Mouse (Mus musculus): Measurements from ENCODE around the gene Ccpg1os.

Ccpg1os gene

DNA sequence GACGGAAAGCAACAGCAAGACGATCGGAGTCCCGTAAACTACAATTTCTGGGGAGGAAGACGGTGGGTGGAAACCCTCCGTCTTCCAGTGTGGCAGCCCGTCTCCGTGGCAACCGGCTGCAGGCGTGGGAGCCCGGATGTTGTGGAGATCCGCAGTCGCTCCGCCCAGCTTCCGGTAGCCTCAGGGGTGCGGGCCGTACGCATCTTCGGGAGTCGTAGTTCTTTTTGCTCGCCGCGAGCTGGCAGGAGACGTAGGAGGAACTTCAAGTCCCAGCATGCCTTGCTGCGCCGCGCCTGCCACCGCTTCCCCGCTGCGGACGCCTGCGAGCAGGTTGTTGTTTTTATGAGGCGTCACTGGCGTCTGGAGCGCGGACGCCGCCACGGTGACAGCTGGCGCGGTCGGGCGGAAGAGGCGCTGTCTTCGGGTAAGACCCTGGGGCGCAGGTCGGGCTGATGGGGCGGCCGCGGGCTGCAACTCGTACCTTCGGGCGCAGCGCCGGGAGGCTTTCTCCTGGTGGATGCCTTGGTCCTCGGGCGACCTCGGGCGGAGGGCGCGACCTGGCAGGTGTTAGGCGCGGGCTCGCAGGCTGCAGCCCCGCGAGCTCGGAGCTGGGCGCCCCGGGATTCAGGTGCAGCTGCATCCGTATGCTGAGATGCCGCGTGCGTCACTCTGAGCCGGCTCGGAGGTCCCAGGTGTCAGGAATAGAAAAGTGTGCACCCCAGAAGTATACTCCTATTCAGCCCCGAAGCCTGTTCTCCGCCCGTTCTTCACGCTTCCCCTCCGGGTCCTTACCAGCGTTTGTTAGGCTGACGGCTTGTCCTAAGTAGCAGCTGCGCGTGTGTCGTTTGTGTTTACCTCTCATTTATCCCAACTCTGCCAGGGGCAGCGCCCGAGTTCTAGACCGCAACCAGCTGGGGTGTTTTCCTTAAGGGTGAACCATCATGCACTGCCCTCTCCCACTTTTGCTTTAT, at the start of gene Ccpg1os, which contains the start of gene Ccpg1:
TSS of gene Ccpg1os (minus strand) at position 133 of the 971 bp plus-strand sequence.
TSS of gene Ccpg1 (plus strand) at position 180 of the 971 bp plus-strand sequence.
- peak; percentile 99 for DNase-seq

DNA sequence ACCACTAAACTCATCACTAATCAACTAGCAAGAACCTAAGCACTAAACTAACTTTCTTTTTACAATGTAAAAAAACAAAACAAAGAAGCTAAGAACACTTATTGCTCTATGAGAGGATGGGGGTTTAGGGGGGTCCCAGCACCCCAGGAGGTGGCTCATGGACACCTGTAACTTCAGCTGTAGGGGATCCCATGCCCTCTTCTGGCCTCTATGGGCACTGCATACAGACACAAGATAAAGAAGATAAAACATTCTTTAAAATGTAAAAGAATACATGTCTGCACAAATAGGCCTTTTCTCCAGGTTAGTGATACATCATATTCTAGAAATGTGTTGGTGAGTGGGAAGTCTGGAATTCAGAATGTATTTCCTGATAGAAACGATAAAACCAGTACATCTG, 48.2 kb upstream of the Ccpg1os start:
- no peak for DNase-seq

DNA sequence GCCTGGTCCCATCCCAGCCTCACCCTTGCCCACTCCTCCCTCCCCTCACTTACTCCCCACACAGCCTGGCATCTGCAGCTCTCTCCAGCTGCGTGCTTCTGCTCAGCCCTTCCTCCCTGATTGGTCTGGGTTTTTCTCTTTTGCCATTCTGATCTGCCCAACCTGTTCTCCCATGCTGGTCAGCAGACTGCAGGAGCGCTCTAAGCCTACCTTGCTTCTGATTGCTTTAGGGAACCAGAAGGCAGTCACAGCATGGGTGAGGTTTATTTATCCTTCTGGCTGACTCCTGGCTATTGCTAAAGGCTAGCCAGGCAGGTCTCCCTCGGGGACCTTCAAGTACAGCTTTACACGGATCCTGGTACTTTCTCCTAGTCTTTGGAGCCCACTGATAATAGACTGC, 46.2 kb upstream of the Ccpg1os start:
- no peak for DNase-seq

DNA sequence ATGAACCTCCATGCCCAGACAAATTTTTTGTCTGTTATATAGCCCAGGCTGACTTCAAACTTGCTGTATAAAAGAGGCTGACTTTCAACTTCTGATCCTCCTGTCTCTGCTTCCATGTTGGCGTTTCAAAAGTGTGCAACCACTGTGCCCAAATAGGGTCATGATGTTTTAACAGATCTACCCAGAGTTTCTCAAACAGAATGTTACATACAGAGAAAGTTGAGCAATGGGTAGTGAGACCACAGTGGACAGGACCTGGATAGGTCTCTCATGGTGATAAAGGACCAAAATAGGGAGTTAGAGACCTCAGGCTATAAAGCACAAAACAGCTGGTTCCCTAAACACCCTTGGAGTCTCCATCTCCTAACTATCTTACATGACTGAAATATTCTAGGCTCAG, 45.3 kb upstream of the Ccpg1os start:
- DNase-seq: no peak

DNA sequence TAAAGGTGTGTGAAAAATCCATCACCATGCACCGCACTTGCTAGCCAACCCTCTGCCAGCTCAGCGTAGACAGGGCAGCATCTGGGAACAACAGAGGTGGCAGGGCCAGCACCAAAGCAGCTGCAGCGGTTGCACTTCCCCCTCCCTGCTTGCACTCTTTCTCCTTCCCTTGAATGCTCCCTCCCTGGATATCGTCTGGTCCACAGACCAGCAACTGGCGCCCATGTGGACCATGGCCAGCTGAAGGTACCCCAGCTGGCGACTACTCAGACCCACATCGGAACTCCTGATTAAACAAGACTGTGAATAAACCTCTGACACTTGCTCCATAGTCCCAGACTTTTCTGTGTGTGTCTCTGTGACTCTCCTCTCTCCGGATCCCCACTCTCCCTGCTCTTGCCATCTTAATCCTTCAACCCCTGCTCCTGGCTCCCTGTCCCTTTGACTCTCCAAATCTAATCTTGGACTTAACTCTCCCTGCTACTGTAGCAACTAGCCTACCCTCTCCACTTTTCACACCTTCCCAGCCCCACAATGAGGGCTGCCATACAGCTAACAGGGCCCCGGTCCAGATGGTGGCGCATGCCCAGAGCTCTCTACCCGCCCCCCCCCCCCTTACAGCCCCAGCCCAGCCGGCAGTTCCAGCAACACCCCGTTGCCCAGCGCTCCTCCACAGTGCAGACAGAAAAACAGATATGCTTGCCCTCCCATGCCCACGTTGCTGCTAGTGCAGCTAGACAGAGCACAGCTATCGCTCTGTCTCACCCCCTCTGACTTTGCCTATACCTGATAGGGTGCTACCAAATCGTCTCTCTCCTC, 40.8 kb upstream of the Ccpg1os start:
- peak; percentile 27 for DNase-seq

DNA sequence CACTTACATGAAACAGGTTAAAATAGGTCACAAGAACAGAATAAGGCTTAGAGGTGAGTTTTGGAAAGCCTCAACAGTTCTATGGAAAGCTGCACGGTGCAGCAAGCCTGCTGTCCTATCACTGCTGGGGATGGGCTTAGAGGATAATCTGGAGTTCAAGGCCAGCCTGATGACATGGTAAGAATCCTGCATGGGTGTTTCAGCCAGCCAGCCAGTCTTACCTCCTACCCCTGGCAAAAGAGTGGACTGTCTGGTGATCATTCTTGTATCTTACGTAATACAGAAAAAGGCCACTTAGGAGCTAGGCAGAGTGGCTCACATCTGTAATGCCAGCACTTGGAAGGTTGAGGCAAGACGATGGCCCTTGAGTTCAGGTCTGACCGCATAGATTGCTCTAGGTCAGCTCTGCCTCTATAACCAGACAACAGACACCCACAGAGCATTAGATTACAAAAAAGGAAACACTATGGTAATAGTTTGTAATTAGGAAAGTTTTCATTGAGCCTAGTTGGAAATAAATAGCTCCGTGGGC, 35.5 kb upstream of the Ccpg1os start:
- no peak for DNase-seq

DNA sequence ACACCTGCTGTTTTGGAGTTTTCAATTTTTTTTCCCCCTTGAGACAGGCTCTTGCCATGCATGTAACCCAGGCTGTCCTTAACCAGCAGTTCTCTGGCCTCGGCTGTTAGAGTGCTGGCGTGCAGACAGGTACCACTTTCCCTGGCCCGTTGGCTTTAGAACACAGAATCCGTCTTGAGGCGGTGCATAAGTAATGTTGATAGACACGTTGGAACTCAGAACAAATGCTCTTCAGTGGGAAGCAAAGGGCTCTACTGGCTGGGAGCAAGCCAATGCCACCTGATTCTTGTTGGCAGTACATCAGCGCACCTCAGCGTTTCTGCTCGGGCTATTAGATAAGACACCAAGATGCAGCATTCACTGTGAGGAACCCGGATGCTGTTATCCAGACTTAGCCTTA, 34.7 kb upstream of the Ccpg1os start:
- DNase-seq: no peak

DNA sequence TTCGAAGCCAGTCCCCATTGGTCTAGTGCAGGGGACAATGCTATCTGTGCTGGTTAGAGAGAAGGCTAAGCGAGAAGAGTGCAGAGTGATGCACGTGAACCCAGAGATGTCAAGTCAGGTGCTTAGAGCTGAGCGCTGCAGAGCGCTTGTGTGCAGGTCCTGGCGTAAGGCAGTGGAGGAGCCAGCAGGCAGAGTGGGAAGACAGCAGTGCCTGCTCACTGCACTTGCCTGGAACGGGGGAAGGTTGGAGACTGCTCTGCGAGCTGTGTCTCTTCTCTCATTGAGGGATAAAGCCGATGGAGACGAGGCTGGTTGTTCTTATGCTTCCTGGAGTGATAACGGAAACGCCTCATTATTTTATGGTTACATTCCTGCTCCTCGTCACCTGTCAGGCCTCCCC, 29.5 kb upstream of the Ccpg1os start:
- peak; percentile 50 for DNase-seq

DNA sequence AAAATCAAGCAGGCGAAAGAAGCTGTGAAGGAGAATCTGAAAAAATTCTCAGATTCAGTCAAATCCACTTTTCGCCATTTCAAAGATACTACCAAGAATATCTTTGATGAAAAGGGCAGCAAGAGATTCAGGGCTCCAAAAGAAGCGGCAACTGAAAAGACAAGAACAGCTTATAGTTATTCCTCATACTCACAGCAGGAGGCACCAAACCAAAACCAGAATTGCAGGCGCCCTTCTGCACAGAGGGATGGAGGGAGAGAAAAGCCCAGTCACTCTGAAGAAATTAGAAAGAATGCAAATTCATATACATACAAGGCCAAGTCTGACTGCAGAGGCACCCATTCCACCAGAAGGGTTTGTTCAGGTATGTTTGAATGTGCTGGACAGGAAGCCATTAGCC, 27.4 kb upstream of the Ccpg1os start:
- no peak for DNase-seq

DNA sequence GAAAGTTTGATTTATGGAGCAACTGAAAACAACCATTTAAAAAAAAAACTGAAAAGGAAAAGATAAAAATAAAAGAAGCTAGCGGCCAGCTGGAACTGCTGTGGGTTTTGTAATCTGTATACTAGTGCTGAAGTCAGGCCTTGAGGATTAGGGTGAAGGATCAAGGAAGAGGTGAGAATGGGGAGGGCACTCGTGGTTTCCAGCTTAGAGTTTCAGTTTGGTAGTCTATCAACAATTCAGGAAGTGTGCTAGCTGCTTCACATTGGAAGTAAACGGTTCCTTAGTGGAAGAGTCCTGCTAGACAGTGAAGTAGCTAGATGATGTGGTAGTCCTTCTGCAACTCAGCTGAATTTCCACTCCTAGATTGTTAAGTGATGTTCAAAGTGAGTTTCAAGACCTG, 23.2 kb upstream of the Ccpg1os start:
- DNase-seq: no peak

DNA sequence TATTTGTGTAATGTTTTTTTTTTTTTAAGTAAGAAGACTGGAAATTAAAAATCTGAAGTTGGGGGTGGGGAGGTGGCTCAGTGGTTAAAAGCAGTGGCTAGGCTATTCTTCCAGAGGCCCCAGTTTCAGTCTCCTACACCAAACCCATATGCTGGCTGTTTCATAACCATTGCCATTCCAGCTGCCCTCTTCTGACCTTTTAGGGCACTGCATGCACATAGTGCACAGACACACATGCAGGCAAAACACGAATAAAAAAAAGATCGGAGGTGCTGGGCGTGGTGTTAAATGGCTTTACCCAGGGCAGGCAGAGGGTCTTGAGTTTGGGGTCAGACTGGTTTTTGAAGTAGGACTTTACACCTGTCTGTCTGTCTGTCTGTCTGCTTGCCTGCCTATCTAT, 21.0 kb upstream of the Ccpg1os start:
- no peak for DNase-seq

DNA sequence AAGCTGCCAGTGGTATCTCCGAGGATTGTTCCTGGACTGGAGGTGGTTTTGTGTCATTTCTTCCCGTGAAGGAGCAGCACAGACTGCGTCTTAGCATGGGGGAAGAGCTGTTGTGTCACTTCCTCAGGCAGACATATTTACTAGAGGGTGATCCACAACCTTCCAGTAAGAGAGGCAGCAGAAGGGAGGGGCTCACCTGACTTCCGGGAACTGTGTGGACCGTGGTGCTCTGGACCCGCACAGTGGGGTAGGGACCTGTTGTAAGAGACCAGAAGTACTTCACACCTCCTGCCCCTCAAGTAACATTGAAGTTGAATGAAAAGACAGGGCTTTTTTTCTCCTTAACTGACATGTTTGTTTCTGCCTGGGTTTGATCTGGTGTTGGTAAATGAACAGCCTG, 19.9 kb upstream of the Ccpg1os start:
- DNase-seq: no peak

DNA sequence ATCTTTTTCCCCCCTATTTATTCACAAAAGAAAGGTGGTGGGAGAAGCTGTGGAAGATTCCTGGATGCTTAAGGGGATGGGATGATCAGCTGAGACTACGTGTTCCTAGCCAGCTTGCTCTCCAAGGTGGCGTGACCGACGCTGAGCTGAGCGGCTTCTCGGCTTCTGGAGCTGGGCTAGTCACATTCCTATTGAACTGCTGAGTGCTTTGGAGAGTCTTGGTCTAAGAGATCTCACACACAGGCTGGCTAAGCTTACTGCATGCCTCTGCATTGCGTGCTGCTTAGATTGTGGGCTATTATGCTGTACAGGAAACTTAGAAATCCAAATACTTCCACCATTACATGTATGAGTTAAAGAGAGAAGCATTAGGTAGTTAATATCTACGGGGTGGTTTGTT, 18.9 kb upstream of the Ccpg1os start:
- no peak for DNase-seq

DNA sequence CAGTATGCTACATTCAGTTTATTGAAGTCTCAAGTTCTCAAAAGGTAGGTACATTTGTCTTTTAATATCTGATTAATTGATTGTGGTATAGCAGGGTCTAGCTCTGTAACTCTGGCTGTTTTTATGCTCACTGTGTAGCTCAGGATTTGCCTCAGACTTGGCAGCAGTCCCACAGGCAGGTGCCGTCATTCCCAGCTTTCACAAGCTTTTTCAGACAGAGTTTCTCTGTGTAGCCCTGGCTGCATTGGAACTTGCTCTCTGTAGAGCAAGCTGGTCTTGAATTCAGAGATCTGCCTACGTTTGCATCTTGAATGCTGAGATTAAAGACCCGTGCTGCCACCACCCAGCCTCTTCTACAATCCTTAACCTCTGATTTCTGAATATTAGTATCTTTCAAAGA, 17.0 kb upstream of the Ccpg1os start:
- DNase-seq: no peak

DNA sequence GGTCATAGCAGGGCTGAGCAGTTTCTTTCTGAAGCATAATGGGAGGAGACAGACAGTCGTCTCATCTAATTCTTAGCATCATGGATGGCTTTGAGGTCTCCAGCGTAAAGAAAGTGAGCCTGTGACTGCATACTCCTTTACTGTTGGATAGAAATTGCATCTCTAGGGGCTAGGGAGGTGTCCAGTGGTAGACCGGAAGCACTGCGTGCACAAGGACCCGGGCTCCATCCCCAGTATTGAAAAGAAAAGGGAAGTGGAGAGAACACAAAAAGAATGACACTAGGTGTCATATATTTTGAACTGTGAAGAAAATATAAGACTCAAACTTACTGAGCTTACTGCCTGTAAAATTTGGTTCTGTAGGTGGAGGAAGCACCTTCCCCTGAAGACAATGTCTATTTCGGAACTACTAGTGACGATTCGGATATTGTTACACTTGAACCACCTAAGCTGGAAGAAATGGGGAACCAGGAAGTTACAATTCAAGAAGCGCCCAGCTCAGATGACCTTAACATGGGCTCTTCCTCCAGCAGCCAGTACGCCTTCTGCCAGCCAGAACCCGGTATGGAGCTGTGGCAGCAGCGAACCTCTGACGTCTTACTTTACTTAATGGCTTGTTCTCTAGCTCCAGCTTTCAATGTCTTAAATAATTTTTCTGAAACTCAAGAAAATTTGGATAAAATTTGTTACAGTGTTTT, 16.3 kb upstream of the Ccpg1os start:
- DNase-seq: no peak

DNA sequence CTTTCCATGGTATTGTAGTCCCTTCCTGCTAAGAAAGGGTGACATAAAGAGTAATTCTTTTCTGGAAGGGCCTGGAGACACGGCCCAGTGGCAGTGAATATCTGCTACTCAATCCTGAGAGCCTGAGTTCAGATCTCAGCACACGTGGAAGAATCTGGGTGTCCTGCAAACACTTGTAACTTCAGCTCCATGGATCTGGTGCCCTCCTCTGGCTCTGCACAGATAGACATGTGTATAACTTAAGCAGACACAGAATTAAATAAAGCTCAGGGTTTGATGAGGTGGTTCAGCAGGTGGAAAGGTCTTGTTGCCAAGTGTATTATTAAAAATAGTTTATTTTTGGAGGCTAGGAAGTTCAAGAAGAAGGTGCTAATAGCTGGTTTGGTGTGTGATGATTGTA, 15.3 kb upstream of the Ccpg1os start:
- DNase-seq: no peak

DNA sequence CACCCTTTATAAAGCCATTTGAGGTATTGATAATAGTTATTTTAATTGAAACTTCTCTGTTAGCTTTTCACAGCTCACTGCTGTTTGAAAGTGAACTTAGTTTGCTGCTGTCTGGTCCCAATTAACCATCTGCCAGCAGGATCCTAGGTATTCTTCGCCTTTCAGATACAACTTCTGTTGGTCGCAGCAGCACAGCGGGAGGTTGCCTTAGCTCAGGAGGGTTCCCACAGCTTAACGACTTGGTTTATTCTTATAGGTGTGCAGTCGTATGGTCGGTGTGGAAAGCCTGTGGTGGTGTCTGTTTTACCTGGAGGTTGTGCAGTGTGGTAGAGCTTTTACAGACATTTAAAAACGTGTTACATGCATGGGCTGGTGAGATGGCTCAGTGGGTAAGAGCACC, 11.6 kb upstream of the Ccpg1os start:
- no peak for DNase-seq

DNA sequence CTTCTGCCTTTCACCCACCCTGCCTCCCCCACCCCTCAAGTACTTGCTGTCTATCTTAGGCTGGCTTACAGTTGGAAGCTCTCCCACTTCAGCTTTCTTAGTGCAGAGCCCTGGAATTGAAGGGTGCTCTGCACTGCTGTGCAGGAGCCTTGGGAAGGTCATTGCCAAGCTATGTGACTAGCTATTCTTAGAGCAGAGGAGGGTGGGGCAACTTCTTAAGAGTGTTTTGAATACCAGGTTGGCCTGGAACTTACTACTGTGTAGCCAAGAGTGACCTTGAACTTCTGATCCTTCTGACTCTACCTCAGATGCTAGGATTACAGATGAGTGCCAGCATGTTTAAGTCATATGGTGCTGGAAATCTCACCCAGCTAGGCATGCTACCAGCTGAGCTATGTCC, 11.0 kb upstream of the Ccpg1os start:
- no peak for DNase-seq

DNA sequence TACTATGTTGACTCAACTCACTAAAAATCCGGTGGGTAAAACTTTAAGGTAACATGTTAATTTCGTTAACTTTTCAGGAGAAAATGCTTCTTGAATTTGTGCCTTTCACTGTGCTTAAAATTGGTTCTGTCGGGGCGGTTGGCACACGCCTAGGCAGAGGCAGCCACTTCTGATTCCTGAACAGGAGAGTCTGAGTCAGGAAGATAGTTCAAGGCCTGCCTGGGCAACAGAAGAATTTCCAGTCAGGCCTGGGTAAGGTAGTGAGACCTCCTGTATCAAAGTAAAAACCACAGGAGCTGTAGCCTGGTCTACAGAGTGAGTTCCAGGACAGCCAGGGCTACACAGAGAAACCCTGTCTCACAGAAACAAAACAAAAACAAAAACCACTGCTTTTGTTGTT, 7.4 kb upstream of the Ccpg1os start:
- no peak for DNase-seq

DNA sequence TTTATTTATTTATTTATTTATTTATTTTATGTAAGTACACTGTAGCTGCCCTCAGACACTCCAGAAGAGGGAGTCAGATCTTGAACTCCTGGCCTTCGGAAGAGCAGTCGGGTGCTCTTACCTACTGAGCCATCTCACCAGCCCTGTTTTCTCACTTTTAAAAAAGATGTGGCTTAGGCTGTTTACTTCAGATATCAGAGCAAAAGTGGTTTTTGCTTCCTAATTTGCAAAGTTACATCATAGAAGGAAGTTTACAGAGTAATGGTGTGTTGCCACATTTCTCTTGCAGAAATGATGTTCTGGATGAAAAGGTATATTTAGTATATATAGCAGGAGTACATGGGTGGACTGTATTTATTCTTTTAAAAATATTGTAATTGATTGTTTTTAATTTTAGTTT, 6.2 kb upstream of the Ccpg1os start:
- DNase-seq: no peak

DNA sequence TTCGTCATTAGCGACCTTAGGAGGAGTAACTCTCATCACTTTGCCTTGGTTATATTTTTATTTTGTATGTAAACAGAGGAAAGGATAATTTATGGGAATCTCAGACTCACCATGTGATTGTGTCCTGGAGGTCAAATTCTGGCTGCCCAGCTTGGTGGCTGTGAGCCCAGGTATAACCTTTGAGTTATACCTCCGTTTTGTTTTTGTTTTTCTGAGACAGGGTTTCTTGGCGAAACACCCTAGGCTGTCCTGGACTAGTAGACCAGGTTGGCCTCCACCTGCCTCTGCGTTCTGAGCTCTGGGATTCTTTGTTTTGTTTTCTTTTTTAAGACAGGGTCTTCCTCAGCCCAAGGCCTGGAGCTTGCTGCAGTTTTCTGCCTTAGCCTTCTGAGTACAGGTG, 3.5 kb upstream of the Ccpg1os start:
- DNase-seq: no peak

DNA sequence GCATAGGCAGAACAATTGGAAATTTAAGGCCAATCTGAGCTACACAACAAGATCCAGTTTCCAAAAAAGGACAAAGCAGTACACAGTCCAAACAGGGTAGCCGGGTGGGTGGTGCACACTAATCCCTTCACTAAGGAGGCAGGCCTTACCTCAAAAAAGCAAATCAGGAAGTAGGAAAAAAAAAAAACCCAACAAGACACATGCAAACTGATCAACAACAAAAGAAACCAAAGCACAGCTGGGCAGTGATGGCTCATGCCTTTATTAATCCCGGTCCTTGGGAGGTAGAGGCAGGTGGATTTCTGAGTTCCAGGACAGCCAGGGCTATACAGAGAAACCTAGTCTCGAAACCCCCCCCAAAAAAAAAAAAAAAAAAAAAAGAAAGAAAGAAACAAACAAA, 2.5 kb upstream of the Ccpg1os start:
- DNase-seq: no peak

DNA sequence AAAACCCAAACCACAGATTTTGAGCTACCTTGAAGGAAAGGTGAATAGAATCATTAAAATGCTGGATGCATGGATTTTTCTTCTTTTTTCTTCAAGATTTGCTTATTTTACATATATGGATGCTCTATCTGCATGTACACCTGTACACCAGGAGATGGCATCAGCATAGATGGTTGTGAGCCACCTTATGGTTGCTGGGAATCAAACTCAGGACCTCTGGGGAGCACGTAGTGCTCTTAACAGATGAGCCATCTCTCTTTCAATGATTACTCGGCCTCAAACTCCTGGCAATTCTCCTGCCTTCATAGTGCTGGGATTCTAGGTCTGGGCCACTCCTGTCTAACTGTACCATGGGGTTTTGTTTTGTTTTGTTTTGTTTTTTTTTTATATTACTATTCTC, 2.1 kb downstream of the Ccpg1os start:
- no peak for DNase-seq

All from layer of hippocampus, adult 9-11 months (tissue).